Comparison of ENCODE assay signal across 11 mouse cellular contexts in genomic region chr9:21748491-21748890, GRCm38 (mm10). TPM values are rescaled to one million over a fixed set of nuclear protein-coding genes. Genes with fewer than 3 reads are reported as not detected.
A peak's percentile ranks its signal among the peaks of the same experiment; 100 is the strongest.
DNase-seq lines count a peak whose midpoint lies in the region; ATAC-seq lines count a peak whose summit lies in the region.
"Had no signal": no experiment of that assay in that cellular context is flagged by ENCODE, and none has a peak within 500 bp of the region (broad histone marks: within the 10 kb centered on the region; RNA-seq: fewer than 3 reads in every experiment).

No protein-coding gene starts in this region.

- no peak overlapping the region for H3K4me2 ChIP-seq in heart, embryonic 12.5 days
- H3K4me2 ChIP-seq in liver, embryonic 12.5 days: no peak overlapping the region
- peak overlapping the region; percentile 13; the same call in 1 of the 2 replicates for H3K4me2 ChIP-seq in heart, embryonic 16.5 days (ENCODE audit: low read depth, low read length)

- H3K9me3 ChIP-seq in heart, embryonic 12.5 days (replicated peaks): no peaks in the 10 kb centered on the region
- no peaks in the 10 kb centered on the region for H3K9me3 ChIP-seq in liver, embryonic 12.5 days (replicated peaks)
- H3K9me3 ChIP-seq in heart, embryonic 16.5 days (replicated peaks; ENCODE audit: control insufficient read depth, low read length): no peaks in the 10 kb centered on the region

- 69% methylated on average over 10 of the region's 10 CpGs for WGBS in heart, embryonic 12.5 days
- WGBS in liver, embryonic 12.5 days (ENCODE audit: insufficient replicate concordance): 81% methylated on average over 10 of the region's 10 CpGs
- 58% methylated on average over 10 of the region's 10 CpGs for WGBS in heart, embryonic 16.5 days

- 0 out of 2 replicates have a peak overlapping the region, but pooled peaks have one; percentile 35 for H3K9ac ChIP-seq in heart, embryonic 12.5 days
- no peak overlapping the region for H3K9ac ChIP-seq in liver, embryonic 12.5 days
- H3K9ac ChIP-seq in heart, embryonic 16.5 days (ENCODE audit: low read length): no peak overlapping the region

- no peak for ATAC-seq in heart, embryonic 12.5 days (ENCODE audit: insufficient number of reproducible peaks, low FRiP score)
- ATAC-seq in liver, embryonic 12.5 days: no peak
- ATAC-seq in heart, embryonic 16.5 days (replicated peaks; ENCODE audit: extremely low read depth, insufficient read depth, low FRiP score): no peak
- ATAC-seq: activated CD4-positive, CD25-positive, alpha-beta regulatory T cell, adult 4 months had no signal

- no peak for DNase-seq in heart, adult 9 months (ENCODE audit: low spot score in 2 of 2)
- DNase-seq in liver: no peak
- peak; percentile 62 to 67 for DNase-seq in cerebellum, postnatal 10 days
- no peak for DNase-seq in ovary, postnatal 36 days (ENCODE audit: low spot score)
- DNase-seq in embryo, embryonic 10 days (ENCODE audit: low spot score): no peak
- DNase-seq: right cerebral cortex, adult 18-20 months had no signal

- no peak overlapping the region for H3K4me3 ChIP-seq in heart, embryonic 12.5 days
- H3K4me3 ChIP-seq in liver, embryonic 12.5 days: no peak overlapping the region
- H3K4me3 ChIP-seq in heart, embryonic 16.5 days (ENCODE audit: low read length): no peak overlapping the region
- H3K4me3 ChIP-seq: myocyte had no signal

- peak overlapping the region; percentile 87 for H3K27ac ChIP-seq in heart, embryonic 12.5 days (ENCODE audit: poor library complexity, severe bottlenecking)
- peak overlapping the region; percentile 45 for H3K27ac ChIP-seq in liver, embryonic 12.5 days
- peak overlapping the region; percentile 85 for H3K27ac ChIP-seq in heart, embryonic 16.5 days (ENCODE audit: low read length)

- H3K4me1 ChIP-seq in heart, embryonic 12.5 days (replicated peaks): peaks cover 51% of the 10 kb centered on the region
- H3K4me1 ChIP-seq in liver, embryonic 12.5 days: peaks cover 14% of the 10 kb centered on the region
- peaks cover 38% of the 10 kb centered on the region for H3K4me1 ChIP-seq in heart, embryonic 16.5 days (ENCODE audit: control insufficient read depth, insufficient read depth, low read length)

- H3K36me3 ChIP-seq in heart, embryonic 12.5 days: peaks cover 60% of the 10 kb centered on the region
- H3K36me3 ChIP-seq in liver, embryonic 12.5 days: peaks cover 72% of the 10 kb centered on the region
- H3K36me3 ChIP-seq in heart, embryonic 16.5 days (ENCODE audit: control insufficient read depth, insufficient read depth): peaks cover 36% of the 10 kb centered on the region

- H3K27me3 ChIP-seq in heart, embryonic 12.5 days (replicated peaks): no peaks in the 10 kb centered on the region
- no peaks in the 10 kb centered on the region for H3K27me3 ChIP-seq in liver, embryonic 12.5 days (replicated peaks)
- no peaks in the 10 kb centered on the region for H3K27me3 ChIP-seq in heart, embryonic 16.5 days (ENCODE audit: control insufficient read depth, insufficient read depth, low read length)

RNA-seq across cellular contexts. Expression of gene Spc24, which starts 11.6 kb away (rescaled TPM):
- polyA plus RNA-seq in heart, embryonic 12.5 days (2016; fragmentation: Nextera tagmentation; extraction: Ambion mirVana): 84.5 and 86.8 TPM in 2 replicates
- polyA plus RNA-seq in liver, embryonic 12.5 days (2016; fragmentation: Nextera tagmentation; extraction: Ambion mirVana): 112 and 114 TPM in 2 replicates
- polyA plus RNA-seq in heart, embryonic 16.5 days (2015; fragmentation: Nextera tagmentation; extraction: Ambion mirVana): 91.4 and 93.2 TPM in 2 replicates

RNA-seq across cellular contexts. Expression of gene Ldlr, which starts 25.2 kb away (rescaled TPM):
- 26.0 and 30.8 TPM in 2 replicates for polyA plus RNA-seq in heart, embryonic 12.5 days (2016; fragmentation: Nextera tagmentation; extraction: Ambion mirVana)
- polyA plus RNA-seq in liver, embryonic 12.5 days (2016; fragmentation: Nextera tagmentation; extraction: Ambion mirVana): 31.1 and 32.9 TPM in 2 replicates
- 17.7 and 19.1 TPM in 2 replicates for polyA plus RNA-seq in heart, embryonic 16.5 days (2015; fragmentation: Nextera tagmentation; extraction: Ambion mirVana)

RNA-seq across cellular contexts. Expression of gene Kank2, which starts 50.1 kb away (rescaled TPM):
- polyA plus RNA-seq in heart, embryonic 12.5 days (2016; fragmentation: Nextera tagmentation; extraction: Ambion mirVana): 18.9 and 19.9 TPM in 2 replicates
- polyA plus RNA-seq in liver, embryonic 12.5 days (2016; fragmentation: Nextera tagmentation; extraction: Ambion mirVana): 5.0 and 5.5 TPM in 2 replicates
- polyA plus RNA-seq in heart, embryonic 16.5 days (2015; fragmentation: Nextera tagmentation; extraction: Ambion mirVana): 16.6 and 21.8 TPM in 2 replicates
- polyA plus RNA-seq: activated CD4-positive, CD25-positive, alpha-beta regulatory T cell, adult 4 months had no signal

Comparison
In these comparisons a context has a peak if more than half of its experiments do, and no peak if none do; other contexts are left out.
1. DNase-seq: peak in cerebellum, postnatal 10 days (2 of 2); none in heart, adult 9 months (0 of 2), liver (single experiment), ovary, postnatal 36 days (single experiment) and embryo, embryonic 10 days (single experiment).
2. Peak in every context shown above with its lines, with median percentiles within 50 percentile points of each other: H3K27ac ChIP-seq.